Mouse (Mus musculus) right cerebral cortex, postnatal 4 days (tissue): ENCODE measurements at regions not wholly inside any gene's neighbourhood (a gene's known extent, or its start where the extent isn't known, plus 50 kb on each side); places are given as distances from the start of the nearest gene placed in this dataset.

Source experiments
- DNase-seq: peaks from one replicate; pipeline ENCODE4 v3.0.0-alpha.2; 2022

DNA sequence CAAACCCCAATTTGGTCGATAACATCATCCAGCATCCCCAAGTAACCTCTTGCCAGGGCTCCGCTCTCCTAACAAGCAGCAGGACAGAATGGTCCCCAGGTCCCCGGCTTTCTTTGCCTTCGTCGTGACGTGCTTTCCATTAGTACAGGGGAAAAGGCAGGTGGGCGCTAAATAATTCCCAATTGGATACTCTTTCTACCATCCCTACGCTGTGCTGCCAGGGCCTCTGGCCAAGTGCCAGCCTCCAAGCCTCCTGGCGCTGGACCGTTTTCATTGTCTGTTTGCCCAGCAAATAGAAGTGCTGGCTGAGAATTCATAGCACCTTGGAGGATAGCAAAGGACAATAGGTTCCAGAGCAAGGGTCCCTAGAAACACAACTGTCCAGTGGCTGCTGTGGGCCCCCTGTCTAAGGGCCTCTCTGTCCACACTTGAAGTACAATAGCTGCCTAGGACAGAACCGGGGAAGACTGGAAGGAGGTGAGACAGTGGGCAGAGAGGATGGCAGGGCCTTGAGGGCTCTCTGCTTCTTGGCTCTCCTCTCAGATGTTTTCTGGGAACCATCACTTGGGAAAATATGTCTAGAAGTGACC, 298.9 kb downstream of the Bcor start:
- DNase-seq, result peak; percentile 13

- no peak for DNase-seq
These were observed 298.3 kb downstream of the Bcor start for GRCm38 (mm10) chrX:11861892-11862291.

DNA sequence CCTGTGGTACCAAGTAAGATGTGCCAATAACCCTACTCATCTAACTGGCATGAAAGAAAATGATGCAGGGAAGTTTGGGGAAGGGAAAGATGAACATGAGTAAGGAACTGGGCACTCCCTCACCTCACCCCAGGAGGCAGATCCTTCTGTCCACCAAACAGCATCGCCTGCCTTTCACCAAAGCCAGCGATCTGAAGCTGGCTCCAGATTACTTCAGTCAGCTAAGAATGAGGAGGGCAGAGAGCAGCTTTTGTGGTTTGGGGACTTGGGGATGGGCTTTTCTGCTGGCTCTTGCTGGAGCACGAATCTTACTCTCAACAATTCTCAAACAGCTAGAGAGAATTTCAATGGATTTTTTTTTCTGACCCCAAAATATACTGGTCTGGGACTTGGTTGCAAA, 297.0 kb downstream of the Bcor start:
- no peak for DNase-seq

GRCm38 (mm10) chrX:11873913-11874312, 286.2 kb downstream of the Bcor start:
- no peak for DNase-seq

- DNase-seq, result no peak
These were observed 283.5 kb downstream of the Bcor start for GRCm38 (mm10) chrX:11876636-11877035.

DNA sequence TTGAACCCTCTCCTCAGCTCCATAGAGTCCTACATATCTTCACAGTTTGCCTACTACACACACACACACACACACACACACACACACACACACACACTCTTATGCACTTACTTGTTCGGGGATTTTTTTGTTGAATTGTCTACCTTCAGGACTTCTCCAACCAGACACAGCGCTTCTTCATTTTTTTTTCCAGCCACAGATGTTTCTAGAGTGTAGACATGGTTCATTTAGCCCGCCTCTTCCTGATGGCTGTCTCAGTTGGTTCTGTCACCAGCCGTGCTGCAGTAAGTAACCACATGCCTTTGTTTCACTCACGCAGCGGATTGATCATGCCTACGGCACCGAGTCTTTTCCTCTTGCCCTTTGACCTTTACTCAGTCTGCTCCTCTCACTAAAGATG, 282.1 kb downstream of the Bcor start:
- no peak for DNase-seq

GRCm38 (mm10) chrX:11880972-11881371, 279.2 kb downstream of the Bcor start:
- no peak for DNase-seq

DNA sequence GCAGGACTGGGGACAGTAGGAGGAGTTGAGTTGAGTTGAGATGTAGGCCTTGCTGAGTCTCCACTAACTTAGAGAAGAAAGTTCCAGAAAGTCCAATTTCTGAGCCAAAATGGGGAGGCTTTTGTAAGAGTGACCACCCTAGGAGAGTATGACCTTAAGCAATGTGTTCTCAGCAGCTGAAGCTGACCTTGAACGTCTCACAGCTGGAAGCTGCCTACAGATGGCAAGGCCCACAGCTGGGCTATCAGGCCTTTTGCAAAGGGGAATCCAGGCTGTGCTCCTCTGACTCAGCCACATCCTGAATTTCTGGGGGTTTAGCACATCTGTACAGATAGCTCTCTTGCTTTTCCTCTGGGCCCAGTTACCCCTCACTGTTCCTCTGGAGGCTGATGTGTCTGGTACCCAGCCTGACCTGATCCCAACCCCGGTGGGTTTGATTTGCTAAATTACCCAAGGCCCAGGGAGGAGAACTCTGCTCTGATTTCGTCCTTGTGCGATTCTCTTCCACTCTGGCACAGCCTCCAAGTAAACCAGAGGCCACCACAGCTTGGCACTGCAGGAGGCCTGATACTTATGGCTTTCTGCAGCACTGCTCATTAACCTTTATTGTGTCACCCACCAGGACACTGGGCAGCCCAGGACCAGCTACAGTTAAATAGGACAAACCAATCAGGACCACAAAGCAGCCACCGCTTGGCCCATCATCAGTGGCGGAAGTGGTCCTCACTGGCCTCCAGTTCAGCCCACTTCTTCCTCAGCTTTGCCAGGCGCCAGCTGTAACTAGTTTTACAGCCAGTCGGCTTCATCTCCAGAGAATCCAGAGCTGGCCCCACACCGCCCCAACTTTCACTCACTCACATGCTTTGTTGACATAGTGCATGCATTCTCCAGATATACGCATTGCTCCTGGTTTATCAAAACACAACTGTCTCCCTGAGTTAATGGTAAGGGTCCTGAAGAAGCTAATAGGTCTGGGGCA, 276.1 kb downstream of the Bcor start:
- DNase-seq, result no peak

GRCm38 (mm10) chrX:11892396-11892795, 267.8 kb downstream of the Bcor start:
- DNase-seq, result no peak

DNA sequence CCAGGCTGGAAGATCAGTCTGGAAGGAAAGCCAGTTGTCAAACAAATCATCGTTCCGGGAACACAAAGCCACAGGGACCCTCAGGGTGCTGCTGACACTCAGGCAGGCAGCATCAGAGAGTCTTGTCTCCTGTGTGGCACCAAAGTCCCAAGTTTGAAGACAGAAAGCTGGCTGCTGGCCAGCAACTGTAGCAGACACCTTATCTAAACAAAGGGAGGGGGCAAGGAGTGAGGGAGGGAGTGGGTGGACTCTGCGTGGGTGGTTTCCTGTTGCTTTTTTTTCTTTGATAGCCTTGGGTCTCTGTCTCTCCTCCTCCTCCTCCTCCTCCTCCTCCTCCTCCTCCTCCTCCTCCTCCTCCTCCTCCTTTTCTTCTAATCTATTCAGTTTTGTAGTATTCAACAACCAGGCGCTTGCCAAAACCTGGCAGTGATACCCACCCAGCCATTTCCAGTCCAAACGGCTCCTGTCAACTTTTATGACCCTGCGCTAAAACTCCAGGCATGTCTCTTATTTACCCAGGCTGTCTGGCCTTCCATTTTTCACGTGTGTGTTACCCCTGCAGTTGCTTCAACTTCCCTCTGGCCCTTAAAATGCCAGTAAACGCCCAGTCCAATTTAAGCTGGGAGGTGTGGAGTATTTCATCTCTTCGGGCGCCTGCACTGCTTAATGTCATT, 266.4 kb downstream of the Bcor start:
- no peak for DNase-seq

DNA sequence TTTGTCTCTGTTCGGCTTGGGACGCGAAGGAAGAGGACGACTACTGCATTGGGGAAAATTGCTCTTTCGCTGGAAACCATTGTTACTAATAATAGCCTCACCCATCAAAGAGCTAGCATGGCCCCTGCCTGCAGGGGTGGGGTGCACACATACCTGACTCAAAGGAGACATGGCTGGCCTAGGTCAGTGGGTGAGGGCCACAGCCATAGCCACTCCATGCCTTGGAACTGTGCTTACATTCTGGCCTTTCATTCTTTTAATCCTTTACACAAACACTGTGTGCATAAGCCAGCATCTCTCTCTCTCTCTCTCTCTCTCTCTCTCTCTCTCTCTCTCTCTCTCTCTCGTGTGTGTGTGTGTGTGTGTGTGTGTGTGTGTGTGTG, 265.9 kb downstream of the Bcor start:
- DNase-seq, result no peak

DNA sequence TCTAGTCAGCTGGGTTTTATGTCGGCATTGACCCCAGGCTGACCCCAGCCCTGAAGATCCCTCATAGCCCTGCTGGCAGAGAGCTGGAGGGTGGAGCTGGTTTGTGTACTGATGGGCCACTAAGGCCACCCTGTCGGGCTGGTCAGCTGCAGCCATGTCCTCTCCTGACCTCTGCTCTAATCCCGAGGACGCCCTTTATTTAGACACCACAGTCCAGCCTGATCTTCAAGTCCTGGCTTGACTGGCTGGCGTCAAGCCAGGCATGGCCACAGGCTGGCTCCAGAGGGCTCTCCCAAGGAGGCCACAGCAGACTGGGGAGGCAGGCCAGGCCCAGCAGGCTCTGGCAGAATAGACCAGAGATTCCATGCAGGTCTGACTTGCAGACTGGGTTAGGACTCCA, 264.8 kb downstream of the Bcor start:
- DNase-seq, result no peak

- no peak for DNase-seq
These were observed 261.9 kb downstream of the Bcor start for GRCm38 (mm10) chrX:11898280-11898679.

DNA sequence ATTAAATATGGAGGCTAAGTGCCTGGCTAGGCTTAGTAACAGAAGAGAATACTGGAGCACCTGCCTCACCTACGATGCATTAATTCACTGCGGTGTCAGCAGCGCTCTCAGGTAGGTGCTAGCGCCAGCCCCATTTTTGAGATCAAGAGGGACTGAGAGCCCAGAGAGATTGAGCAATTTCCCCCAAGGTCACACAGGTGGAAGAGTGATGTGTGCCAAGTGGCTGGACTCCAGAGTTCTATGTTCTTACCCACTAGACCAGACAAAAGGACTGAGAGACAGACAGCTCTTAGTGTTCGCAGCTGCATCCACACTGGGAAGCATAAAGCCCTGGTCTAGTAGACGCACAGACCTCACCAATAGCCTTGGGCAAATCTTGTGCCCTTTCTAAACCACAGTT, 261.1 kb downstream of the Bcor start:
- DNase-seq, result no peak

DNA sequence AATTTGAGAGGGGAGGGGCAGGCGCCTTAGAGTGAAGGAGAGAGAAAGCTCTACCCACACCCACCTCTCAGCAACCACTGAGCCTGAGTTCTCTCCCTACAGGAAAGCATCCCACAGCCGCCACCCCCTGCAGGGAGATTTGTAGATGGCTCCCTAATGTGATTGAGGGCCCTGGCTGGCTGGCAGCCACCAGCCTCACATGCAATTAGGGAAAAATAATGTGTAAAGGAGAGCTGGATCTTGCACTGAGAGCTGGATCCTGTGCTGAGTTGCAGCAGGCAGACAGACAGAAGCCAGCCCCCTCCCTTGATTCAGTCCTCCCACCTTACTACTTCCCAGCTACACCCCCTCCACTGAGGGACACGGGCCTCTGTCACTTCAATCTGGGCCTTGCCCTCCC, 260.2 kb downstream of the Bcor start:
- no peak for DNase-seq

- no peak for DNase-seq
These were observed 258.4 kb downstream of the Bcor start for GRCm38 (mm10) chrX:11901791-11902190.

- no peak for DNase-seq
These were observed 256.9 kb downstream of the Bcor start for GRCm38 (mm10) chrX:11903116-11903700.

GRCm38 (mm10) chrX:11905231-11905630, 254.9 kb downstream of the Bcor start:
- DNase-seq, result no peak

DNA sequence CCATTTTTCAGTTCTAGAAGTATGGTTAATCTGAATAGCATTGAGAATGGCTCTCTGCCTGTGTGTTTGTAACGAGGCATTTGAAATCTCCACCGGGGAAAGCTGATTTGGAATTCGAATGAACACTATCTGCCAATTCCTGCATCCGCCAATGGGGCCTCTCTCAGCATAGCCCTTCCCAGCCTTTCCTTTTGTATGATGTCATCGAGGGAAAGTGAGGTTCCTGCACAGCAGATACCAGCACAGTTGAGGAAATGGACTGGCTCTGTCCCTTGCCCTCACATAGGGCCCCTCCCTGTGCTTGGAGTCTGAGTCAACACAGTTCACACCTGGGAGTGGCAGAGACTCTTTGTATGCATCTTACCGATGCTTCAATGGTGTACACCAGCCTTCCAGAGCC, 253.0 kb downstream of the Bcor start:
- peak; percentile 12 for DNase-seq

- DNase-seq, result no peak
These were observed 244.2 kb downstream of the Bcor start for GRCm38 (mm10) chrX:11915984-11916383.

DNA sequence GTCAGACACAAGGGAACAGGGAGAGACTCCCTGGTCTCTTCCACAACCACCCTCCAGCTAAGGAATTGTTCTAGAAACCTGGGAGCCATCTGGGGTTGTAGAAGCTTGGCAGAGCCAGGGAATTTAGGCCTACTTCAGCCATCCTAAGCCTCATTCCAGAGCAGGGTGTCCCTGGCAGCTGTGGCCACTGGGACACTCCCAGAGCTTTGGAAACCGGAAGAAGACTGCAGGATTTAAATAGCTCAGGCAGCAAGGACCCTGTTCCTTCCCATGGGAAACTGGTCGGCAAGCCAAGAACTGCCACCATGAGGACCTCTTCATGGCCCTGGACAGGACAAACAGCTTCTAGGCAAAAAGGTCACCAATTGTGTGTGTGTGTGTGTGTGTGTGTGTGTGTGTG, 239.9 kb downstream of the Bcor start:
- DNase-seq, result no peak

DNA sequence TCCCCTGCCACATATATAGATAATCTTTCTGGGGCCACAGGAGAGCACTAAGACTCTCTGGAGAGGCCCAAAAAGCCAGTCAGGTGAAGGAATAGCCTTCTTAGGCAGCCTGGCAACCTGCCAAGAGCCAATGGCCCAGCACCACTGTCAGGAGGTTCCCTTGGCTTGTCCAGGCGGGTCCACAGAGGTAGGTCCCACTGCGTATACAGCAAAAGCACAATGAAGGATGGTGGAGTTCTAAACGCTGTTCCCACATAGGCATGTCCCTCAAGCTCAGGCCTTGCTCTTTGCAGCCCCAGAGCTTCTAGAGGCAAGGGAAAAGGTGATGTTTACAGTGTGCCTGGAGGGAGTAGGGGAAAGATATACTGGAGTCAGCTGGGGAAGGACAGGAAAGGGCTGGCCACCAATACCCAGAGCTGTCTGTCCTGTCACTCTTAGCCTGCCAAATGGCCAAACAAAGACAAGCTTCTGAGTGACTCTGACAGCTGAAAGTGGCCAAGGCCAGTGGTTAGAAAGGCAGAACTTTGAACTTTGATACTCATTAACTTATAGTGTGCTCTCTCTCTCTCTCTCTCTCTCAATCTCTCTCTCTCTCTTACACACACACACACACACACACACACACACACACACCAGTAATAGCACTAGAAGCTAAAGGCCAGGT, 235.4 kb downstream of the Bcor start:
- DNase-seq, result no peak
